Mouse (Mus musculus) lung, embryonic 14.5 days (tissue): Measurements from ENCODE around the gene Dusp21. TPM values are rescaled to one million over a fixed set of nuclear protein-coding genes. Genes with fewer than 3 reads are reported as not detected.

ENCODE experiments used
- ATAC-seq: fragments of 200-750 bp; cut with Nextera tagmentation; 2 replicates; pipeline ENCODE4 v1.8.0; 2017; ENCODE audit warnings: mild to moderate bottlenecking, moderate TSS enrichment, moderate library complexity; ENCODE audit not compliant: insufficient read depth
- DNase-seq: peaks from one replicate; pipeline ENCODE4 v3.0.0-alpha.2; 2015
- H3K27ac ChIP-seq: fragments of 300-500 bp; sonication (generic); 2 replicates; pipeline ENCODE4 v1.5.1; 2014; ENCODE audit warnings: low read depth, mild to moderate bottlenecking, moderate library complexity
- H3K27me3 ChIP-seq: fragments of 300-500 bp; sonication (generic); 2 replicates; pipeline ENCODE4 v1.6.1; 2014; ENCODE audit warnings: low read length, control low read depth; ENCODE audit not compliant: insufficient read depth
- H3K36me3 ChIP-seq: fragments of 300-500 bp; sonication (generic); 2 replicates; pipeline ENCODE4 v1.6.1; 2014; ENCODE audit warnings: control low read depth; ENCODE audit not compliant: insufficient read depth
- H3K4me1 ChIP-seq: fragments of 300-500 bp; sonication (generic); 2 replicates; pipeline ENCODE4 v1.6.1; 2014; ENCODE audit warnings: antibody characterized with exemption, control low read depth; ENCODE audit not compliant: insufficient read depth
- H3K4me2 ChIP-seq: fragments of 300-500 bp; sonication (generic); 2 replicates; pipeline ENCODE4 v1.6.1; 2014; ENCODE audit warnings: mild to moderate bottlenecking
- H3K4me3 ChIP-seq: fragments of 300-500 bp; sonication (generic); 2 replicates; pipeline ENCODE4 v1.5.1; 2014; ENCODE audit warnings: low read depth, low read length
- H3K9ac ChIP-seq: fragments of 300-500 bp; sonication (generic); 2 replicates; pipeline ENCODE4 v1.6.1; 2014
- H3K9me3 ChIP-seq: fragments of 300-500 bp; sonication (generic); 2 replicates; pipeline ENCODE4 v1.6.1; 2016; ENCODE audit warnings: low read depth, low read length, control low read depth
- CTCF ChIP-seq: IDR thresholded peaks from 2 replicates; pipeline ENCODE4 v1.5.1; 2016; ENCODE audit warnings: antibody characterized with exemption, low read depth
- WGBS: fragments of 180-500 bp; shearing (Covaris S2); extraction: QIAGEN DNeasy Blood & Tissue Kit; methylation state at CpG from one replicate; pipeline ENCODE4 v1.1.7; 2014; 5-methylcytosine and 5-hydroxymethylcytosine counted together
- polyA plus RNA-seq: library from polyadenylated mRNA; unstranded; fragments of >200 nt; fragmentation: Nextera tagmentation; extraction: Ambion mirVana; gene quantifications from 2 replicates; pipeline ENCODE4 v1.2.1, GENCODE M21; 2014

Gene Dusp21
- not detected in 2 replicates for polyA plus RNA-seq

GRCm38 (mm10) chrX:18145557-18145956 lies at the start of gene Dusp21:
Dusp21 (plus strand) TSS chrX:18145857.
- Histone ChIP-seq H3K27me3 (no peaks in the 10 kb centered on the region), H3K4me2 (no peak within 1 kb of the TSS), H3K27ac (no peak within 1 kb of the TSS), H3K9me3 (no peaks in the 10 kb centered on the region), H3K4me1 (no peaks in the 10 kb centered on the region), H3K36me3 (no peaks in the 10 kb centered on the region), H3K4me3 (no peak within 1 kb of the TSS), H3K9ac (no peak within 1 kb of the TSS)
- no peak for ATAC-seq
- WGBS: 73% methylated on average over 1 of the region's 1 CpGs
- no peak for TF ChIP-seq CTCF
- DNase-seq: no peak

- Histone ChIP-seq H3K27ac (no peak overlapping the region), H3K4me1 (no peaks in the 10 kb centered on the region), H3K4me2 (peak overlapping the region; percentile 61), H3K27me3 (no peaks in the 10 kb centered on the region), H3K9ac (no peak overlapping the region), H3K36me3 (no peaks in the 10 kb centered on the region), H3K4me3 (peak overlapping the region; percentile 70; the same call in 1 of the 2 replicates), H3K9me3 (no peaks in the 10 kb centered on the region)
- WGBS: 58% methylated on average over 4 of the region's 4 CpGs
- TF ChIP-seq CTCF: no peak
- DNase-seq: no peak
- no peak for ATAC-seq
These were observed 15.2 kb downstream of the Dusp21 start for GRCm38 (mm10) chrX:18160734-18161442.

DNA sequence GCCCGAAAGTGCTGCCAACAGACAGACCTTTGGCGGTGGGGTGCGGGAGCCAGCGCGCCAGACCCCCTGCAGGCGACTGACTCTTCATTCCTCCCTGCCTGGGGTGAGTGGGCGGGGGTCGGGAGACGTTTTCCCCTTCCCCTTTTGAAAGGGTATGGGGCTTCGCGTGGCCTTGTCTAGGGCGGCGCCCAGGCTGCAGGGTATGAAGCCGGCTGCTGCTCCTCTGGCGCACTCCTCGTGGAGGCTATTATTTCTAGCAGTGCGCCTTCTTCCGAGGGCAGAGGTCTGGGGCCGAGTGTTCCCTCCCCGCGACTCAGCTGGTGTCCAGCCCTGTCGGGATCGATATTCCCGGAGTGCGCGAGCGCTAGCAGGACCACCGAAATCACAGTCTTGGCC lies 16.1 kb downstream of the Dusp21 start:
- H3K4me3 ChIP-seq: peak overlapping the region; percentile 70
- no peaks in the 10 kb centered on the region for H3K4me1 ChIP-seq
- H3K9ac ChIP-seq: peak overlapping the region; percentile 72
- TF ChIP-seq CTCF: no peak
- no peaks in the 10 kb centered on the region for H3K36me3 ChIP-seq
- H3K27me3 ChIP-seq: no peaks in the 10 kb centered on the region
- DNase-seq: no peak
- no peaks in the 10 kb centered on the region for H3K9me3 ChIP-seq
- under 1% methylated on average over 28 of the region's 28 CpGs for WGBS
- peak overlapping the region; percentile 61 for H3K4me2 ChIP-seq
- peak; percentile 80 for ATAC-seq
- peak overlapping the region; percentile 92 for H3K27ac ChIP-seq

- H3K4me1 ChIP-seq: no peaks in the 10 kb centered on the region
- peak within 1 kb of the TSS; percentile 90 for H3K9ac ChIP-seq
- peak within 1 kb of the TSS; percentile 61 for H3K4me2 ChIP-seq
- H3K9me3 ChIP-seq: no peaks in the 10 kb centered on the region
- peak within 1 kb of the TSS; percentile 70 for H3K4me3 ChIP-seq
- H3K27ac ChIP-seq: peak within 1 kb of the TSS; percentile 98
- no peak for TF ChIP-seq CTCF
- no peaks in the 10 kb centered on the region for H3K36me3 ChIP-seq
- WGBS: under 1% methylated on average over 43 of the region's 50 CpGs
- DNase-seq: peak; percentile 99
- peak; percentile 100 for ATAC-seq
- H3K27me3 ChIP-seq: no peaks in the 10 kb centered on the region
These were observed 16.7 kb downstream of the Dusp21 start, which contains the start of gene Kdm6a for GRCm38 (mm10) chrX:18162192-18162857. Kdm6a (plus strand) TSS chrX:18162575.

- TF ChIP-seq CTCF: no peak
- no peaks in the 10 kb centered on the region for H3K9me3 ChIP-seq
- ATAC-seq (peak; percentile 21; the same call in 1 of the 2 replicates), DNase-seq (peak; percentile 73)
- WGBS: under 1% methylated on average over 73 of the region's 95 CpGs
- no peaks in the 10 kb centered on the region for H3K27me3 ChIP-seq
- no peaks in the 10 kb centered on the region for H3K4me1 ChIP-seq
- H3K36me3 ChIP-seq: no peaks in the 10 kb centered on the region
- H3K4me3 ChIP-seq: peak overlapping the region; percentile 70
- peak overlapping the region; percentile 57 for H3K4me2 ChIP-seq
- peak overlapping the region; percentile 98 for H3K27ac ChIP-seq
- H3K9ac ChIP-seq: peak overlapping the region; percentile 90
These were observed 17.4 kb downstream of the Dusp21 start for GRCm38 (mm10) chrX:18162861-18163731.

DNA sequence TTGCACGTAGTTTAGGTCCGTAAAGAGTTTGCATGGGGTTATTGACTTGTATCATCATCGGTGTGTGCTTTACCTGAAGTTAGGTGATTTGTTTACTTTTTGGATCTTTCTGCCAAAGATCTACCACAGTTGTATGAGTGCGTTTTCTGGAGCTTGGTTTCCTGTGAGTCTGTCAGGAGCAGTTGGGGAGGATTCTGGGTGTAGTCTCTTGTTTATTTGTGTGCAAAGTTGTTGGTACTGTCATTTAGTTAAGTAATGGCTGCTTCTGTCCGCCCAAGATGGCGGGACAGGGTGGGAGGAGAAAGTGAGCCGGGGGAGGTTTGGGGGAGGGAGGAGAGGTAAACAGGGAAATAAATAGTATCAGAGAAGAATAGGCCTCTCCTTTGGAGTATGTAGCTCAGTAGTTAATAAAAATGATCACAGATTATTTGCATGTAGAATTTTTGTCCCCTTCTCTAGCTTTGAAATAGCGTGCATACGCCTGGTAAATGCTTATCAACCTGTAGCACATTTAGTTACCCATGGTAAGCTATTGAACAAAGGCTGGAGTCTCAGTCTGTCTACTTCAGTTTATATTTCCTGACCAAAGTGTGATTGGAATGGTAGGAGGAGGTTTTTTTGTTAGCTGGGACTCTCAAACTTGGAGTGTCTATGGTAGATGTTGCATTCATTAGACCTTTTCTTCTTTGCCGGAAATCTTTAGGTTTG lies 18.4 kb downstream of the Dusp21 start:
- Histone ChIP-seq H3K4me2 (peak overlapping the region; percentile 57), H3K36me3 (no peaks in the 10 kb centered on the region), H3K27ac (peak overlapping the region; percentile 98), H3K4me3 (peak overlapping the region; percentile 70), H3K9me3 (no peaks in the 10 kb centered on the region), H3K9ac (peak overlapping the region; percentile 90), H3K27me3 (no peaks in the 10 kb centered on the region), H3K4me1 (no peaks in the 10 kb centered on the region)
- 2% methylated on average over 10 of the region's 10 CpGs for WGBS
- no peak for TF ChIP-seq CTCF
- DNase-seq (peak; percentile 40), ATAC-seq (no peak)
